Mouse (Mus musculus) ES-Bruce4 (cell line): ENCODE measurements around the gene Mex3d.

ENCODE experiments used
- CTCF ChIP-seq: IDR thresholded peaks from one replicate; pipeline ENCODE4 v1.8.1; 2011; ENCODE audit warnings: low read depth, low read length
- POLR2A ChIP-seq: IDR thresholded peaks from one replicate; pipeline ENCODE4 v1.8.1; 2011; ENCODE audit warnings: low read length; ENCODE audit not compliant: insufficient read depth

- TF ChIP-seq CTCF (no peak), POLR2A (no peak)
These were observed 43.3 kb downstream of the Mex3d start for GRCm38 (mm10) chr10:80344131-80344661.
